Mouse (Mus musculus) lung, postnatal 10 days (tissue): ENCODE results near the gene Il21r.

ENCODE experiments used
- DNase-seq: peaks from one replicate; pipeline ENCODE4 v3.0.0; 2021

Gene Il21r

DNA sequence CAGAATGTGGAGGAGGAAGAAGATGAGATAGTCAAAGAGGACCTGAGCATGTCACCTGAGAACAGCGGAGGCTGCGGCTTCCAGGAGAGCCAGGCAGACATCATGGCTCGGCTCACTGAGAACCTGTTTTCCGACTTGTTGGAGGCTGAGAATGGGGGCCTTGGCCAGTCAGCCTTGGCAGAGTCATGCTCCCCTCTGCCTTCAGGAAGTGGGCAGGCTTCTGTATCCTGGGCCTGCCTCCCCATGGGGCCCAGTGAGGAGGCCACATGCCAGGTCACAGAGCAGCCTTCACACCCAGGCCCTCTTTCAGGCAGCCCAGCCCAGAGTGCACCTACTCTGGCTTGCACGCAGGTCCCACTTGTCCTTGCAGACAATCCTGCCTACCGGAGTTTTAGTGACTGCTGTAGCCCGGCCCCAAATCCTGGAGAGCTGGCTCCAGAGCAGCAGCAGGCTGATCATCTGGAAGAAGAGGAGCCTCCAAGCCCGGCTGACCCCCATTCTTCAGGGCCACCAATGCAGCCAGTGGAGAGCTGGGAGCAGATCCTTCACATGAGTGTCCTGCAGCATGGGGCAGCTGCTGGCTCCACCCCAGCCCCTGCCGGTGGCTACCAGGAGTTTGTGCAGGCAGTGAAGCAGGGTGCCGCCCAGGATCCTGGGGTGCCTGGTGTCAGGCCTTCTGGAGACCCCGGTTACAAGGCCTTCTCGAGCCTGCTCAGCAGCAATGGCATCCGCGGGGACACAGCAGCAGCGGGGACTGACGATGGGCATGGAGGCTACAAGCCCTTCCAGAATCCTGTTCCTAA, 27.3 kb upstream of the Il21r start:
- no peak for DNase-seq

DNA sequence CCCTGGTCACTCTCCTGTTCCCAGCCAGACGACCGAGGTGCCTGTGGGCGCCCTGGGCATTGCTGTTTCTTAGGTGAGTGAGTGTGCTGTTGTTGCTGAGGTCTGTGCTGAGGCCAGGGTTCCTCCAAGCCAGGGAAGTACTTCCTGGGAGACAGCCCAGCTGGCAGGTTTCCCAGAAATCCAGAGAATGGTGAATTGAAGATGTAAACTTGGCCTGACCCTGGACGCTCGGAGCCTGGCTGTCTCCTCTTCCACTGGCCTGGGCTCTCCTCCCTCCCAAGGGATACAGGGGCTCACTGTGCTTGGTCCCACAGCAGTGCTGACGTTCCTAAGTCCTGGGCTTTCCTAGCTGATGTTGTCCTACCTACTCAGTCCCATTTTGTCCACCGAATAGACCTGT, 26.2 kb upstream of the Il21r start:
- DNase-seq, result peak; percentile 90

DNA sequence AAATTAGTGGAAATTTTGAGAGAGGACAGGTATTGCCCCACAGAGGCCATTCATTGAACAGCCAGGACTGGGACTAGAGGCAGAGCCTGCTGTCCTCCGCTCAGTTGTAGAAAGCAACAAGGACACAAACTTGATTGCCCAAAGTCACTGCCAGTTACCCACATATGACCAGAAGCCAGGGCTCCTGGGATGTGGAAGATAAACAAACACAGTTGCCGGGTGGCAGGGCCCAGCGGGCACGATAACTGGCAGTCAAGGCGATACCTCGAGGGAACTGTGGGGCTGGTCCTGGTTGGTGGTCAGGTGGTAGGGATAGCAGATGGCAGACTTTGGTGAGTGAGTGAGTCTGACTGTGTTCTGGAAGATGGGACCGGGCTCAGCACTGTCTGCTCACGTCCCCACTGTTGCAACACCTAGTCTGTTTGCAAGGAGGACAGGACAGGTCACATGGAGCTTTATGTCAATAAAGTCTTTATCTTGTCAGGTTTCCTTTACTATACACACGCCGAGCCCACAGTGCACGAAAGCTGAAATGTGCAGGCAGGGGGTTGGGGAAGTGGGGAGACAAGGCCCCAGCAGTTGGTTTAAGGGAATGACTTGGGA, 25.6 kb upstream of the Il21r start:
- DNase-seq, result no peak

DNA sequence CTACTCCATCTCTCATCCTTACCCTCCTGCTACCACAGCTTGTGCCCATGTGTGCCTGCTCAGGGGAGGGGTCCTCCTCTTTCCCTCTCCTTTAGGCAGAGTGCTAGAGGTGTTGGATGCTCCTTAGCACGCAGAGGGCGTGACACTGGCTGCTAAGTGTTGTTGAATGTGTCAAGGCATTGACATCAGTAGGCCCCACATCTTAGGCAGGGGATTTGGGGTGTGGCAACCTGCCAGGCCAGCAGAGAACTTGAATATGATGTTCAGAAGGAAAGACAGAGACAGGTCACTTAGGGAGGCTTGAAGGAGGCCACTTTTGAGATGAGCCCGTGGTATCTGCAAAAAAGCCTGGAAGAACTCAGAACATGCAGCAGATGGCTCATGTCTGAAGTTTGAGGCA, 25.1 kb upstream of the Il21r start:
- no peak for DNase-seq

DNA sequence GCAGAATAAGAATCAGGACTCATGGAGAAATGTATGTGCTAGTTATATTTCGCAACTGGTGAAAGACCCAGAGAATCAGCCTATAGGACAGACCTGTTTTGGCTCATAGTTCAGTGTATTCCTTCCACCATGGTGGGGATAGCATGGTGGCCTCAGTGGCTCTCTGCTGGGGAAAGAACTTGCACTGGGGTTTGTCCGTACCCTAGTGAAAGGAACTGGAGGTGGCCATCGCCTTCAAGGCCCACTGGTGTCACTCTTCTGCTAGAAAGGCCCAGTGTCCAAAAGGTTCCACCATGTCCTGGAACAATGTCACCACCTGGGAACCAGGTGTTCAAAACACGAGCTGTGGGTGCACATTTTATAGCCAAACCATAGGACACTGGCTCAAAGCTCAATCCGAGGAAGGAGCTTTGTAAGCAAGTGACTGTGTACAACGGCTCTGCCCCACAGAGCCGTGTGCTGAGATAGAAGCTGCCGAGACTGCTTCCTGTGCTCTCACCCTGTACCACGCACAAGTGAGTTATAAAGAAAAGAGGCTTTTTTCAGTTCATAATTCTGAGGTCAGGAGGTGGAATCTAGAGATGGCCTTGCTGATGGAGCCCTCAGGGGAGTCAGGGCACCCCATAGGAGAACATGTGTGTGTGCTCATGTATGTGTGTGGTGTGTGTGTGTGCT, 23.5 kb upstream of the Il21r start:
- no peak for DNase-seq

DNA sequence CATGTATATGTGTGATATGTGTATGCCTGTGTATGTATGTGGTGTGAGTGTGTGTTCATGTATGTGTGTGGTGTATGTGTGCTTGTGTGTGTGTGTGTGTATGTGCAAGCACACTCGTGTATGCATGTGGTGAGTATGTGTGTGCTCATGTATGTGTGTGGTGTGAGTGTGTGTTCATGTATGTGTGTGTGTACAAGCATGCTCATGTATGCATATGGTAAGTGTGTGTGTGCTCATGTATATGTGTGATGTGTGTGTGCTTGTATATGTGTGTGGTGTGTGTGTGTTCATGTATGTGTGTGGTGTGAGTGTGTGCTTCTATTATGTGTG, 23.0 kb upstream of the Il21r start:
- DNase-seq, result no peak

DNA sequence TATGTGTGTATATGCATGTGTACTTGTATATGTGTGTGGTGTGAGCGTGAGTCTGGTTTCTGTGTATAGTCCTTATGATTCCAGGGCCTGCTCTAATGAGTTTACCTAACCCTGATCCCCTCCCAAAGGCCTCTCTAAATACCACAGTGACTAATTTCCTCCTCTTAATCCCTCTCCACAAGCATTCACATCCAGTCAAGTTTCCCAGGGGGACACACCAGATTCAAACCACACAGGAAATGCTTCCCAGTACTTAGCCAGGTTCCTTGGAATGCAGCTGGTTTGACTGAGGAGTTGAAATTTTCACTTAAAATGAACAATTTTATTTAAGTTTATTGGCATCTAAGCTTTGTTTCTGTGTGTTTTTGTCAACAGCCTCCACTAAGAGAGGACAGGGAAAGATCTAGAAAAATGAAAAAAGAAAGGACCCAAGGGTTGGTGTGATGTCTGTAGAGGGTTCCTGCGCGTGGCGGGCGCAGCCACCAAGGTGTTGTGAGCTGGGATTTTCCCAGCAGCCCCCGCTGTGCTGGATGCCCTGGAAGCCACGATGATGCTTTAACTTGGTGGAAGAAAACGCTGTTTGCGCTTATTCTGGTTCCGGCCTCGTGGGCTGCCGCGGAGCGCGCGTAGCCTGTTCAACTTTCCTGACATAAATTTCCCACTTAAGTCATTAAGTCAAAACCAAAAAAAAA, 22.5 kb upstream of the Il21r start:
- DNase-seq, result no peak

DNA sequence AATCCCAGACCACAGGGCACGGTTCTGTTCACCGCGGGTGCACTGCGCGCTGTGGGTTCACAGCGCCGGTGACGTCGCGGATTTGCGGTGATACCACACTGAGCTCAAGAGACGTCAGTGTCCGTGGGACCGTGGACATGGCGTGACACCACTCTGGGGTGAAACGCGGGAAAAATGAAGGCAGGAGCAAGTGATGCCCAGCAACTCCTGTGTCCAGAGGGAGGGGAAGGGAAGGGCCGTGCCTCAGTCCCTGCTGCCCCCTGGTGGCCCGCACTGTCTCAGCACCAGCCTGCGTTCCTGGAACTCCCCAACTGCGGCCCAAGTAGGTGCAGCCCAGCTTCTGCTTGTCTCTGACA, 21.9 kb upstream of the Il21r start:
- peak; percentile 94 for DNase-seq

DNA sequence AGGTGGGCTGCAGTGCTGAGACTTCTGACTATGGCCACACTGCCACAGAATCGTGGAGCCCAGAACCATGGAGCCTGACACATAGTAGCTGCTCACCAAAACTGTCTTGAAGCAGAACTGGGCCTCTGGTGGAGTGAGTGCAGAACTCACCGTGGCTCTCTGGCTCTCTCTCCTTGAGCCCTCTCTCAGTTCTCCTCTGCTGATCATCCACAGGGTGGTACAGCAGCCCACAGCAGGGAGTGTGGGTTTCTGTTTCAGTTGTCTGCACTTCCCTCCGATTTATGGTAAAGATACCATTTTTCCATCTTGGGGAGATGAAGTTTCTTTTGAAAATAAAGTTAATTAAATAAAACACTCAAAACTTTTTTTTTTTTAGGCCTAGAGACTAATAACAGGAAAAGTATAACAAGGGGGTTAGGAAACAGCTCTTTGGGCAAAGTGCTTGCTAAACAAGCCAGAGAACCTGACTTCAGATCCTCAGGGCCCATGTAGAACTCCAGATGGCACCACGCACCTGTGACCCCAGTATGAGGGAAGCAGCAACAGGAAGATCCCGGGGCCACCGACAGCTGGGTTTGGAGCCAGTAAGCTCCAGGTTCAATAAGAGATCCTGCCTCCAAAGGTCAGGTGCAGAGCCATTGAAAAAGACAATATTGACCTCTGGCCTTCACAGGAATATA, 19.8 kb upstream of the Il21r start:
- DNase-seq, result no peak

DNA sequence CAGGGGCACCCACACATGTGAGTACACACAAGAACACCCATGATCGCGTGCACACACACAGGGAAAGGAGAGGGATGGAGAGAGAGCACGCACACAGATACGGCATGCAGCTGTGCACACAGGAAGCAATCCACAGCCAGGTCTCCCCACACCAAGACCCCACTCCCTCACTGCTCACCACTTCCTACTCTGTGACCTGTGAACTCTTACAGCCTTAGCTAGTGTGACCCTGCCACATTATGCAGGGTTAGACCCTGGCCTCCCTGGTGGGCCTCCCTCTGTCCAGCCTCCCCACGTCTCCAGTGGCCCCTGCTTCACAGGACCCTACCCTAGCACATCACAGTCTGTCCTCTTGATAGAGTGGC, 19.2 kb upstream of the Il21r start:
- DNase-seq, result no peak

DNA sequence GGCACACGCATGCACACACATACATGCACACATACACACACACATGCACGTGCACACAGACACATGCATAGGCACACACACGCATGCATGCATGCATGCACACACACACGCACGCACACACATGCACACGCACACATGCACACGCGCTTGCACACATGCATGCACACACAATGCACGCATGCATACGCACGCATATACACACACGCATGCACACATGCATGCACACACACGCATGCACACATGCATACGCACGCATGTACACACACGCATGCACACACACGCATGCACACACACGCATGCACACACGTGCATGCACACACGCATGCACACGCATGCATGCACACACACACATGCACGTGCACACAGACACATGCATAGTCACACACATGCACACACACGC, 16.9 kb upstream of the Il21r start:
- DNase-seq, result no peak

DNA sequence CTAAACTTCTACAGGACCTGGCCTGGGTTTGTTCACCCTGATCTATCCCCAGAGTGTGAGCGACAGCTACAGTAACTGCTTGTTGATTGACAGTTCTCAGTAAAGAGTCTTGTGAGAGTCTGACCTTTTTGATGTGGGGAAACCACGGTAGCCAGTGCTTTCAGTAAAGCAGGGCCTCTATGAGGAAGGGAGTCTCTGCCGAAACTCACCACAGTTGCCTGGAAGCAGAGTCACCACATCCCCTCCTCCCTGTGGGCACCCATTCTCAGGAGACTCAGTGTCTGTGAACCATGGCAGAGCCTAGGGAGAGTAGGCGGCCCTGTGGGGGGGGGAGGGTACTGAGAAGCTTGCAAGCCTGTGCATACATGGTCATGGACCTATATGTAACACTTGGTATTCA, 14.5 kb upstream of the Il21r start:
- DNase-seq, result no peak

DNA sequence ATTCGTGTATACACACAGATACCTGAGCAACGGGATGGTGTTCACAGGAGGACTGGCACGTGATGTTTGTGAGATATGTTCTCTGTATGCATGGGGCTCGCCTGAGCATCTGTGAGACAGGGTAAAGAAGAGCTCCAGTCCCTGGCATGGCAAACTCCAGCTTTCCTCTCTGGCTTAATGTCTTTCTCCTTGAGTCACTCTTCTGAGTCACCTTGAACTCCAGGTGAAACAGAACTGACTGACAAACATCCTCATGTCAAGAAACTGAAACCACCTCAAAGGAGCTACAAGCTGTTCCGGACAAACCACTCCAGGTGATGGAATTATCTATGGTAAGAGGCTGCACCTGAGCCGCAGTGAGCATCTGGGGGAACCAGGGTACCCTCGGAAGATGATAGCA, 13.3 kb upstream of the Il21r start:
- DNase-seq, result no peak

DNA sequence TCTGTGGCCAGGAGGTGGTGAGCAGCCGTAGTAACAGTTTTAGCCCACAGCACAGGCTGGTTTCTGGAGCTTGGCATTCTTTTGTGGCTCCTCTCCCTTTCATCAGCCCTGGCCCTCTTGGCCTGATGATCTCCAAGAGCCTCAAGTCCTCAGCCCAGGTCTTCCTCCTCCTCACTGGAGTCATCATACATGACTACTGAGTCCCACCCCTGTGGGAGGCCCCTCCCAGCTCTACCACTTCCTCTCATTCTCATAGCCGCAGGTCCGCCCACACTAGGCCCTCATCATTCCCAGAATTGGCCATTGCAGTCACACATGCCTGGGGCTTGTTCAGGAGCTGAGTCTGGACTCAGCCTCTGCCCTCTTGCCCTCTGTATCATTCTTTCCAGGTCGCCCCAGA, 9.4 kb upstream of the Il21r start:
- no peak for DNase-seq

DNA sequence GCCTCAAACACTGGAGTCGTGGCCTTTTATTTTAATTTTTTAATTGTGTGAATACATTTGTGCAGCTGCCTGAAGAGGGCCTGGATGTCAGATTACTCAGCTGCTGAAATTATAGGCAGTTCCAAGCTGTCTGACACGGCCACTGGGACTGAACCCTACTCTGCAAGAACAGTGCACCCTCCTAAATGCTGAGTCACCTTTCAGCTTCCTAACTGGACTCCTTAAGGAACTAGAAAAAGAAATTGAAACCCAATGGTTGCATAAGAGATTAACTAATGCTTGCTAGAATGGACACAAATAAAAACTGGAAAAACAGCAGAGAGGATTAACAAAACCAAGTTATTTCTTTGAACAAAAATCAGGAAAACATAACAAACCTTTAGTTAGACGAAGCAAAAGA, 6.8 kb upstream of the Il21r start:
- DNase-seq, result no peak

DNA sequence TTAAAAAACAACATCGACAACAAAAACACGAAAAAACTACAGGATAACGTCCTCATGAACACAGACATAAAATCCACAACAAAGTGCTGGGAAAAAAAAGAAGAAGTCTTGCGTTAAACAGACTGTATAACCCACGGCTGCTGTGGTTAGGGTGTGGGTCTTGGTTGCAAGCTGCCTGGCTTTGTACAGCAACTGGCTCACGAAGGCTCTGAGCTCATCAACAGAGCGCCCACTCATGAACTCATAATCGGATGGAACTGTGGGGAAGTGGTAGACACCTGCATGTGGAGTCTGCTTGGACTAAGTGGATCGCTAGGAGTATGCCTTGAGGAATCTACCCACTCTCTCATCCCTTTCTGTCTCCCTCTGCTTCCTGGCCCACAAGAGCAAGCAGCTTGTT, 6.1 kb upstream of the Il21r start:
- no peak for DNase-seq

DNA sequence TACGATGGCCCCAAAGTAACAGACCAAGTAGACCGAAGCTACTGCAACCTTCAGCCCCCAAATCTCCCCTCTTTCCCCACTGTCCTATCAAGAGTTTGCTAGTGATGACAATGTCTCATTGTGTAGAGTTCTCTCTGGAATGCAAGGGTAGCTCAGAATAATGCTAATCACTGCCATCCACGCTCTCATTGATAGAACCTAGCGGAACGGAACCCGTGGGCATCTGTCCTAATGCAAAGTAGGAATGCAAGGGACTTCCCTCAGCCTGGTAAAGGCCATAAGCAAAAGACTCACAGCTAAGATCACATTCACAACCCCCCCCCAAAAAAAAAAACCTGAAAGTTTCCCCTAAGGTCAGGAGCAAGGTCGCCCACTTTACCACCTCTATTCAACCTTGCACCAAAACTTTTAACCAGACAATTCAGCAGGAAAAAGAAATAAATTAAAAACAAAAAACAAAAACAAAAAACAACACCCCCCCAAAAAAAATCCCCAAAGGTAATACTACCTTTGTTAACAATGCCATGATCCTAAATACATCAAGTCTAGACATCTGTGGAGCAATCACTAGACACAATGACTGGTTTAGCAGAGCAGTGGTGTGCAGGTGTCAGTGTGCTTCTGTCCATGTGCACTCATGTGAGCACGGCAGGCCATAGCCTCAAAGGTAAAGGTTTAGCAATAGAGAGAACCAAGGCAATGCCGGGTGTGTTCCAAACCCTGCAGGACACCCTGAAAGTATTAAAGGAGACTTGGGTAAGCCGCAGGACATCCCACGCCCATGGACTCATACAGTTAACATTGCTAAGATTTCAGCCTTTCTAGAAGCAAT, 5.5 kb upstream of the Il21r start:
- no peak for DNase-seq

DNA sequence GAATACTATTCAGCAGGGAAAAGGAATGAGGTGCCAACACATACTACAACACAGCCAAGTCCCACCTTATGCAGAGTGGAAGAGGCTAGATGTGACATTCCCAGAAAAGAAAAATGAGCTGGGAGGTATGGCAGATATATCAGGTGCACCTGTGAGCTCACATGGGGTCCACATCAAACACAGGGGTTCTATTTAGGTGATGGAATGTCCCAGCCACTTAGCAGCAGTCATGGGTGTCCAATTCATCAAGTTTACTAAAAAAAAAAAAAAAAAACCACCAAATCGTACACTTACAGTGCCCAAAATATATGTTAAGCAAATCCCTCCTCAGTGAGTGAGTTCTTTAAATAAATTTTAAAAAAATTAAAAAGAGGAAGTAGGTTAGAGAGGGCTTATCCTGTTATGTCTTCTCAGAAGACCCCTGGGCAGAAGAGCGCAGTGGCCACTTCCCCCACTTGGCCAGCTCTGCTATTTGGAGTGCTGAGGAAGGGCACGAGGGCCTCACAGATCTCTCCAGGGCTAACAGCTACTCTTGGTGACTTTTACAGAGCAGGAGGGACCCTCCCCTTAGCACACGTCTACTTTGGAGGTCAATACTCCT, 3.8 kb upstream of the Il21r start:
- no peak for DNase-seq

DNA sequence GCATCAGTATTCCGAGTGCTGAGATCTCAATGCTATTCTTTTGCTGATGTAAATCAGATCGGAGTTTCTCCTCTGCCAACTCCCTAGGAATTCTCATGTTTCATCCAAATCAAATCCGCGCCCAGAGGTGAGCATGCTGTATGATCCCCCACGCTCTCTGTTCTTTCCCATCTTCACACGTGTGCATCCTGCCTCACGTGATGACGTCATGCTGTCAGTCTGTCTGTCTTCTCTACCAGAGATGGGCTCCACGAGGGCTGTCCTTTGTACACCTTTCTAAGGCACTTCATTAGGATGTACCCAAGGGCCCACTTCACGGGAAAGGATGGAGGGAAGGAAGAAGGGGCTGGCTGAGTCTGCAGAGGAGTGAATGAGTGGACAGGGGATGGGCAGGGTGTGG, 3.1 kb upstream of the Il21r start:
- no peak for DNase-seq

DNA sequence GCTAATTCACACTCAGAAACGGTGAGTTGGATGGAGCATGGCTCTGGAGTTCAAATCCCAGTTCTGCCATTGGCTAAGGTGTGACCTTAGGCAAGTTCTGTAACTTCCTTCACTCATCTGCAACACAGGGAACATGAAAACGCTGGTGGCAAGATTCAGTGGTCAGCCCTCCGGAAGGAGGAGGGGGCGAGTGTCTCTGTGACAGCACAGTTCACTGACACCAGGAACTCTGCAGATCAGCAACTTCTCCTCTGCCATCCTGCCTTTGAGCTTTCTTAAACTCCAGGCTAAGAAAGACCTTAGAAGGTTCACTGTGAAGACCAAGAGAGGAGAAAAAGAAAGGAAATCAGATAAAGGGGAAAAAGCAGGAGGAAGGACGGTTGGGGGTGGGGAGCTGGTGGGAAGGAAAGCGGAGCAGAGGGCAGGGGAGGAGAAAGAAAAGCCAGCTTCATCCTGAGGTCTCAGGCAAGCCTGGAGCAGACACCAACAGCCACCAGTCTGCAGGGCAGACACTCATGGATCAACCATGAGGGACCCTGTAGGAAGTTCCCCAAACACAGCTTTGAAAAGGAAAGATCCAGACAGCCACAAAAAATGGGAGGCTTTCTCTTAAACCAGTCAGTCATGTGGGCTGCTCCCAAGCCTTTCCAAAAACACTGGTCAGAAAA, 2.5 kb upstream of the Il21r start:
- no peak for DNase-seq

DNA sequence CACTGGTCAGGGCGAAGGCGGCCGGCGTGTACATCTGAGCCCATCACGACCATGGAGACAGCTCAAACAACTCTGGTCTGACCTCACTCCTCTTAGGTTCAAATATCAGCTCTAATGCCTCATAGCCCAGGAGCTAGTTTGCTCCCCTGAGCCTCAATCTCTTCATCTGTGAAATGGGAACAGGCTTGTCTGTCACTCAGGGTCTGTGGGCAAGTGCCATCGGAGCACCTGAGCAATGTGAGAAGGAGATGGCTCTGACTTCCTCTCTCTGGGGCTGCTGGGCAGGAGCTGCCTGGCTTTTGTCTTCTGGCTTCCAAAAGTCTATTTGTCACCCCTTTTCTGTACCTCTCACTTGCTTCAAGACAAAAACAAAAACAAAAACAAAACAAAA, 2.0 kb upstream of the Il21r start:
- no peak for DNase-seq
